Mouse (Mus musculus): ENCODE data around the gene Ppp1r10.

The Ppp1r10 gene

DNA sequence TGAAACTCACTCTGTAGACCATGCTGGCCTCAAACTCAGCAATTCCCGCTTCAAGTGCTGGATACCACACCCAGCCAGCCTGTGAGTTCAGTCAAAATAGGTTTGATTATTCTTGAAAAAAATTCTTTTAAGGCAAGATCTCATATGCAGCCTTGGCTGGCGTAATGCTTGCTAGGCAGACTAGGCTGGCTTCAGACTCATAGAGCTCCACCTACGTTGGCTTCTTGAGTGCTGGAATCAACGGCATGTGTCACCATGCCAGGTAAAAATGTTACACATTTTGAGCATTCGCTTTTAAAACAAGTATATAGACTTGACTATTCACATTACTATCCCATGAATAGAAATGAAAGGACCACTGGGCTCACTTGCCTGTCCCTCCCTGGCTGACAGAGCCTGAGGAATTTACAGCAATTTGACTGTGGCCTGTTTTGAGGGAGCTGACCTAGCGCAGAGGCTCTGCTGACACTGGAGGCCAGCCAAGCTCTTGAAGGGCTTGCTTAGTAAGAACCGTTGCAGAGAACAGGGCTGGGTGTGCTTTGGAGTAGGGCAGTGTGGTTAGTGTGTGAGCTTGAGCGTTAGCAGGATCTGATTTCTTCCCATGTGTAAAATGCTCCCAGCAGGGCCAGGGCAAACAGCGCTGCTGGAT is 12.8 kb upstream of the Ppp1r10 start:
- 70% methylated on average over 9 of the region's 9 CpGs for WGBS

DNA sequence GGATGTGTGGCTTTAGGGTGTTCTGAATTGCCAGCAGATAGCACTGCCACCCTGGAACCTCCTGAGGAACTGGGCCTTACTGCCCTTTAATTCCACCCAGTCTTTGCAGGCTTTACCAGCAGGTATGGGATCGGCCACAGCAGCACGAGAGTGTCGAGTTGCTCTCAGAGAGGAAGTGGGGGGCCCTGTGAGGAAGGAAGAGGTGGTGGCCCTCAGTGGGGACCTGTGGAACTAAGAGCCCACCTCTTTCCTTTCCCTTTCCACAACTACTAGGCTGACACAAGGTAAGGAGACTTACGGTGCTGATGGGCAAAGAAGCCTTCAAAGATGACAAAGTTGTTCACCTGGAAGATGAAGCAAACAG is 12.3 kb upstream of the Ppp1r10 start:
- WGBS, result 76% methylated on average over 4 of the region's 4 CpGs

DNA sequence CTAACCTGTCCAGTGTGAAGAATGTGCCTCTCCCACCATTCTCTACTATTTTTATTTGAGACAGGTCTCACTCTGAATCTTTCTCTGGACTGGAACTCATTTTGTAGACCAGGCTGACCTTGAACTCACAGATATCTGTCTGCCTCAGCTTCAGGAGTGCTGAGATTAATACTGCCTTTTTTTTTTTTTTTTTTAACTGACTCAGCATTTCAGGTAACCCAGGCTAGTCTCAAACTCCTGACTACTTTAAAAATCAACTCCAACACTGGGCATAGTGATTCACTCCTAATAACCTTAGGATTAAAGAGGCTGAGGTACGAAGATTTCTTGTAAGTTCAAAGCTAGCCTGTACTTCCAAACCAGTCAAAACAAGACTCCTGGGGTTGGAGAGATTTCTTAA is 10.6 kb upstream of the Ppp1r10 start:
- 95% methylated on average over 1 of the region's 1 CpGs for WGBS

DNA sequence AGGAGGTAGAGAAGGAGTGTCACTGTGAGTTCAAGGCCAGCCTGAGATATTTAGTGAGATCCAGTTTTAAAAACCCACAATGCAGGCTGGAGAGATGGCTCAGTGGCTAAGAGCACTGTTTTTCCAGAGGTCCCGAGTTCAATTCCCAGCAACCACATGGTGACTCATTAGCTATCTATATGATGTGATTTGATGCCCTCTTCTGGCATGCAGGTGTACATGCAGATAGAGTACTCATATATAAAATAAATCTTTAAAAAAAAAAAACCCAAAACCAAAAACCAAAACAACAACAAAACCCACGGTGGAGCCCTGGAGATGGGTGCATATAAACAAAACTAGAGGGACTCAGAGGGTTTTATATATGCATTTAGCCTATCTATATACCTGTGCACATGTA is 8.6 kb upstream of the Ppp1r10 start:
- WGBS, result 49% methylated on average over 2 of the region's 2 CpGs

DNA sequence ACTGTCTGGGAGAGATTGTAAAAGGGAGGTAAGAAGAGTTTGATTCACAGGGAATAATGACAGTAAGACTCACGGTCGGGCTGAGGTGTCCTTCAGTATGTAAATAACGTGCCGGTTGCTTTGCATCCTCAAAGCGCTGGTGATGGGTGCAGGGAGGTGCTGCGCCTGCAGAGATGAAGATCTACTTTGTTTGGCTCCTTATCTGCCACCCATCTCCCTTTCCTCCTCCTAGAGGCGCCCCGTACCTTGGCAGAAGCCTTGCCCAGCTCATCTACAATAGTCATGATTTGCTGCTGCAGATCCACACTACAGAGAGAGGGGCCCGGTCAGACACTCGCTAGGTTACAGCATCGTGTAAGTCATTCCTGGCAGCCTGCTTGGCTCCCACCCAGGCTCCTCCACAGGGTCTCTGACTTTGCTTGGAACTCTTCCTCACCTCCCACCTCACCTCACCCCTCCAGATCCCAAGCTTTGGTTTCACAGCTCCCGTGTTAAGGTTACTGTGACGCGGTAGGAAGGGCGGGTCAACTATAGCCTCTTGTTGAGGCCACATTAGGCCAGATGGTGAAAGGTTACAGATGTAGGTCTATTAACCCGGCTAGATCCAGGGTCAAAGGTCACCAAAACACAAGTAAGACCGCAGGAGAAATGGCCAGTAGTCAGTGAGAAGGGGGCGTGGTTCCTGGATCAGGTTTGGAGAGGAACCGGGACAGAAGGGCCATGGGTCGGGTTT is 6.9 kb upstream of the Ppp1r10 start:
- WGBS, result 9% methylated on average over 20 of the region's 20 CpGs

DNA sequence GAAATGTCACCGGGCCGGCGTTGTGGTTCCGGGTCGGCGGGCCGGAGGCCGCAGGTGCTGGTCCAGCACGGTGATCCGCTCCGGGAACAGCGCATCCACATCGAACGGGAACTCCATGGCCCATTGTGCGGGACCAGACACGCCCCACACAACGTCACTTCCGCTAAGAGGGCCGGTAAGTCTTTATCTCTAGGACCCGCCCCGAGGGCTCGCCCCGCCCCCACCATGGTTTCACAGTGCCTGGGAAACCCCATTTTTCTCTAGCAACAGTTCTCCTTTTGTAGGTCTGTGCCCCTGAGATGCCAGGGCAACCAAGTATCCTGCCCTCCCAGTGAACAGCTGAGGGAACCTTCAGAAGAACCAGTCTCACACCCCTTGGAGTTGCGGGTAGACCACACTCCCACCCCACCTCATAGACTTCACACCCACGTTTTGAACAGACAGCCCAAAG is 6.3 kb upstream of the Ppp1r10 start, which contains the start of gene Atat1:
Gene Atat1 (minus strand): TSS at position 157 of the 451 bp plus-strand sequence.
- WGBS, result 2% methylated on average over 25 of the region's 25 CpGs

DNA sequence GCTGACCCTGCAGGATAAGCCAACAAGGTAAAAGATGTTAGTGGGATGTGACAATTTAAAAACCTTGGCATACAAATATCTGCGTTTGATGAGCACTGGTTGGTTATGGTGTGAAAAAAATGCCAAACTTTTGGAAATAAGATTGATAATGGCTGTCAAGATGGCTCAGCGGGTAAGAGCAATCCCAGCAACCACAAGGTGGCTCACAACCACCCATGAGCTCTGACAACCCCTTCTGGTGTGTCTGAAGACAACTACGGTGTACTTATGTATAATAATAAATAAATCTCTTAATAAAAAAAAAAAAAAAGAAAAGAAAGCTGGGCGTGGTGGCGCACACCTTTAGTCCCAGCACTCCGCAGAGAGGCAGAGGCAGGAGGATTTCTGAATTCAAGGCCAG is 1.3 kb upstream of the Ppp1r10 start:
- WGBS, result 74% methylated on average over 6 of the region's 6 CpGs

DNA sequence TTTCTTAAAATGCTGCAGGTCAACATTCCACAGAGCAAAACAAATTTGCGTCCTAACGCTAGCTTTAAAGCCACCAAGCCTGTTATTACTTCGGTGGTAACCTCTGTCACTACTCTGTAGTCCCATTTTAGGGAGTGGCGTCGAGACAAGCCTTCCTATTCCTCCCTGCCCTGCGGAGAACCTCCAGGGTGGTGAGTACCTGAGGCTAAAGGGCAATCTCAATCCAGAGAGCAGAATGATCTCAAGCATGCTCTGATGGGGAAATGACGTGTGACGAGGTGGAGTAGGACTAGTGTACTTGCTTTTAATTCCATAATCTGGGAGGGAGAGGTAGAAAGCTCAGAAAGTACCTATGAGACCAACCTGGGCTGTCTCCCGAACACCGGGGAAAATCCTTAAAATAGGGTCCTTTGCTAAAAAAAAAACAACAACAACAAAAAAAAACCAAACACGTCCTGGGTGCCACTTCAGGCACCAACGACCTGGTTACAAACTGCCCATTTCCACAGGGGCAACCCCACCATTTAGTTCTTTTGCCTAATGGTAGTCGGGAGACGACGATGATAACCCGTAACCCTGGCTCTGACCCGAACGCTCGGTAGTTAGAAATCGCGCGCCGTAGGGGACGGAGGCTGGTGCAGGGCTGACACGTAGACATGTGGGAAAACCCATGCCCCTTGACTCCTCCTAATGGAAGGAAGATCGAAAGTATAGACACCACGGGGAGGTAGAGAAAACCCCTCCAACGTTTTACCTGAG is 517 bp upstream of the Ppp1r10 start:
- 2% methylated on average over 28 of the region's 28 CpGs for WGBS

- WGBS, result 0% methylated on average over 8 of the region's 8 CpGs
Measured at GRCm38 (mm10) chr17:35917143-35917462, 869 bp downstream of the Ppp1r10 start.

DNA sequence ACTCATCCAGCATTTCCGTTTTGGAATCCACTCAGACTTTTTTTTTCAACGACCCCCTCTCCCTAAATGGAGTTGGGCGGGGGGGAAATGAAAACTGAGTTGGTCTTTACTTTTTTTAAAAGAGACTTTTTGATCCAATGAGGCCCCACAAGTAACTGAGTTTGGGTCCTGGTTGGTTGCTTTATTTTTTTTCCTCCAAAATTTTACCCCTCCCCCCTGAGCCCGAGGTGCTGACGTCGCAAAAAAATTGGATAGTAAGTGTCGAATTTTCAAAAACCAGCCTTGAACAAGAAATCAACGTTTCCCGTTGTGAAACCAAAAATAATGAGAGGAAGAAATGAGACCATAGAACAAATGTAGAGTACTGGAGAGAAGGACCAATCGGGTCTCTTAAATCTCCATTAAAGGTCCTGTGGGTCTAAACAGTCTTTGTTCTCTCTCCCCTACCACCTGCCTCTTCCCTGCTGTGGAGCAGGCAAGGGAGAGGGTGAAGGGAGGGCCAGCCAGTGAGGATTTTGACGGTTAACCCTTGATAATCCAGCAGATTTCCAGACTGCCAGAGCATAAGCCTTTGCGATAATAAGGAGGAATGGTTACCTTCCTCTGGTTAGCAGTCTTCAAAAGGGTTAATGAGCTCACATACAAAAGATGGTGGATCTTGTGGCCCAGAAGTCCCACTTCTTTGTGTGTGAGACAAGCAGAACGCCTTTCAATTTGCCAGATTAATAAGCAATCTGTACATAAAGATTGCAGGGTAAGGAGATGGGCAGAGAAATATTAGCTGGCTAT is 1.4 kb downstream of the Ppp1r10 start:
- 0% methylated on average over 13 of the region's 13 CpGs for WGBS

DNA sequence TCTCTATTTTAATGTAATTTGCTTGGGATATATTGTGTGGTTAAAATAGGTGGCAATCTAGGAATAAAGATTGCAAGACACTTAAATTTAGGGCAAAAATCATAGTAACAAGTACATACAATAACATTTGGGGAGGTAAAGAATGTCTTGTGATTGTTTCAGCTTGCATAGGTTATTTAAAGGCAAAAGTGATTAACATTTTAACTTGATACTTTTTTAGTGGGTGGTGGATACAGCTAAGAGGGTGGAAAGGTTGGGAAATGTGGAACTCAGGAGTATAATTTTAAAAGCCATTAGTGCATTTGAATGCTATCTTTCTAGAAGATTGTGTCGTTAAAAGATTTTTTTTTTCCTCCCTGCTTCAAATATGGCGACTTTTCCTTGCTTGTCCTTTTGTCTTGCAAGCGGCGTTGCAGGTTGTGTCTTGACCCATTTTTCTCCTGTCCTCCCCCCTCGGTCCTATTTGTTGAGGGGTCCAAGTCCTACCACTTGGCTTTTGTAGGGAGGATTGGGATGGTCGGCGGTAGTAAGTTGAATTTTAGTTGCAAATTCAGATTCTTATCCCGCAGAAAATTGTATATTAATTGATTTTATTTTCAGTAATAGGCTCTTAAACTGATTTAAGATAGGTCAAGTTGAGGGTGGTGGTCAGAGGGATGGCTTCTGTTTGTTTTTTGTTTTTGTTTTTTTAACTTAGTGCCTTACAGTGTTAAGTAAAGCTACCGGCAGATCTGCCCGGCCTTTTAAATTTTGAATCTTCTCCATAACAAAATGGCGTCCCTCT is 2.2 kb downstream of the Ppp1r10 start:
- WGBS, result 1% methylated on average over 11 of the region's 11 CpGs

DNA sequence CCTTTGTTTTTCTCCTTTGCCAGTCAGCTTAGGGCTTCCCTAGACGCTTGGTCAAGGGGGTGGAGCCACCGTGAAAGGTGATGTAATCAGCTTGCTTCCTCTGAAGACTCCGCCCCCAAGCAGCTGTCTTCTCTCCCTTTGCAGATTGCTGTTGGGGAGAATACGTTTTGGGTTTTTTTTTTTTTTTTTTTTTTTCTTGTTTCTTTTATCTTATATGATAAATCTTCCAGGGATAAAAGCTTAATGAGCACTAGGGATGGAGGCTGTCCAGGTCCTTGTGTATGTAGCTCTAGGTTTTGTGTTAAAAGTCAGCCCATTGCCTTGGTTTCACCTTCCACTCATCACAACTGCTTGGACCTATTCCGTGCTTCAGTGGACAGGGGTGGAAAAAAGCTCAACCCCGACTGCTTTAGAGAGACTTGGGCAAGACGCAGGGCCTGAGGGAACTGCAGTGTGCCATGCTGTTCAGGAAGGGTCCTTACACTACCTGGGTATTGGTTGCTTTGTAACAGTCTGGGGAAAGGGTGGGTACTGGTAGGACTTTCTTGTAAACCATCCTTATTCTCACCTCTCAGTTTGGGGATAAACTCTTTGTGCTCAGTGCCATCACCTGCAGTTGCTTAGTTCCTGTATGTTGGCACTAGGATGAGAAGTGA is 3.0 kb downstream of the Ppp1r10 start:
- WGBS, result under 1% methylated on average over 7 of the region's 7 CpGs

GRCm38 (mm10) chr17:35919864-35920301 is 3.6 kb downstream of the Ppp1r10 start:
- WGBS, result 24% methylated on average over 6 of the region's 6 CpGs

DNA sequence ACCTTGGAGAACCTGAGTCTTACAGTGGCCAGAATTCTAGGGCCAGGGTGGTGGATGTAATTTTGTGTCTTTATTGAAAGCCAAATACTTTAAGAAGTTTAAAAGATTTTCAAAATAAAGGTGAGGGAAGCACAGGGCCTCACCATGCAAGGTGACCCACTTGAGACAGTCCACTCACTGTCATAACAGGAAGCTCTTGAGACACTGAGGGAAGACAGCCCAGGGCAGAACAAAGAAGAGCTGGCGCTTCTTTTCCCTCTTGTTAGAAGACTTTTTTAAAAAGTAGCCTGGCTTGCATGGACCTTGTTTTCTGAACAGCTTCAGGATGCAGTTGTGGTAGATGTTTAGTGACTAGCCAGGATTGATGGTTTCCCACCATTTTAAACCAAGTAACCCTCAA is 4.2 kb downstream of the Ppp1r10 start:
- WGBS, result 55% methylated on average over 1 of the region's 1 CpGs

- 54% methylated on average over 5 of the region's 5 CpGs for WGBS
Measured at GRCm38 (mm10) chr17:35920862-35921562, 4.8 kb downstream of the Ppp1r10 start.

- 24% methylated on average over 4 of the region's 4 CpGs for WGBS
Measured at GRCm38 (mm10) chr17:35921710-35922109, 5.5 kb downstream of the Ppp1r10 start.

- 53% methylated on average over 3 of the region's 3 CpGs for WGBS
Measured at GRCm38 (mm10) chr17:35922566-35922965, 6.3 kb downstream of the Ppp1r10 start.

DNA sequence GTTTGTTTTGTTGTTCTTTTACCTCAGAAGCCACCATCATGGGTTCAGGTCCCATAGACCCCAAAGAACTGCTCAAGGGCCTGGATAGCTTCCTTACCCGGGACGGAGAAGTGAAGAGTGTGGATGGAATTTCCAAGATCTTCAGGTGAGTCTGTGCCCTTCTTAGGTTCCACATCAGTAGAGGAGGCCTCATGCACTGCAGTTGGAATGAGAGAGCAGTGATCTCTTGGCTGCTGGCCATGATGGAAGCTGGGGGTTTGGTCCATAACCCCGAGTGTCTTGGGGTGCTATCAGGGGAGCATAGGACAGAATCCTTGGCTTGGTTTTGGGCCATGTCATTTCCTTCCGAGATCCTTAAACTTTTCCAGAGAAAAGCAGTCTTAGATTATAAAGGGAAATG is 7.0 kb downstream of the Ppp1r10 start:
- 81% methylated on average over 4 of the region's 4 CpGs for WGBS

DNA sequence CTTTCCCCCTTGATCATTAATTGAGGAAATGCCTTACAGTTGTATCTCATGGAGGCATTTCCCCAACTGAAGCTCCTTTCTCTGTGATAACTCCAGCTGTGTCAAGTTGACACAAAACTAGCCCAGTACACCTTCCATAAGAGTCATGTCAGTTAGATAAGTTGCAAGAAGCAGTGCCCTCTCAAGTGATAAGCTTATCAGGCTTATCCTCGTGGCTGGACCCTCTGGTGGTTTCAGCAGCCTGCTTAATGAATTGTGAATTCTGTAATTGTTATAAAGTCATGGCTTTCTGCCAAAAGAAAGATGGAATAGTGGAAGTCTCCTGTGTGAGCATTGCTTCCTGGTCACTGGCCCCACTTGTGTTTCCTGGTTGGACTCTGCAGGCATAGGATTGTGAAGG is 11.2 kb downstream of the Ppp1r10 start:
- 66% methylated on average over 1 of the region's 1 CpGs for WGBS

- 96% methylated on average over 2 of the region's 2 CpGs for WGBS
Measured at GRCm38 (mm10) chr17:35929534-35929933, 13.3 kb downstream of the Ppp1r10 start.
